Mouse (Mus musculus) monocyte, adult 5-6 weeks (primary cell): ENCODE results near the gene Ces3a. TPM values are rescaled to one million over a fixed set of nuclear protein-coding genes. Genes with fewer than 3 reads are reported as not detected.
"Not testable (repeated sequence)": the region's sequence is repeated elsewhere in the genome, so short reads cannot be mapped to it uniquely, and the experiment has no call there.

ENCODE experiments used
- ATAC-seq: fragments of 153-309, 156-312 bp; replicated peaks from 2 replicates; pipeline ENCODE4 v1.8.0; 2017; ENCODE audit warnings: mild to moderate bottlenecking; ENCODE audit not compliant: low TSS enrichment, insufficient number of reproducible peaks, severe bottlenecking, poor library complexity, low FRiP score
- total RNA-seq: library from RNA; stranded (forward); fragments of 200-1000, 200-491, 200-594 nt; gene quantifications from 3 replicates; pipeline ENCODE4 v1.2.3, GENCODE M21; 2017

Gene Ces3a
- not detected in 3 replicates for total RNA-seq

DNA sequence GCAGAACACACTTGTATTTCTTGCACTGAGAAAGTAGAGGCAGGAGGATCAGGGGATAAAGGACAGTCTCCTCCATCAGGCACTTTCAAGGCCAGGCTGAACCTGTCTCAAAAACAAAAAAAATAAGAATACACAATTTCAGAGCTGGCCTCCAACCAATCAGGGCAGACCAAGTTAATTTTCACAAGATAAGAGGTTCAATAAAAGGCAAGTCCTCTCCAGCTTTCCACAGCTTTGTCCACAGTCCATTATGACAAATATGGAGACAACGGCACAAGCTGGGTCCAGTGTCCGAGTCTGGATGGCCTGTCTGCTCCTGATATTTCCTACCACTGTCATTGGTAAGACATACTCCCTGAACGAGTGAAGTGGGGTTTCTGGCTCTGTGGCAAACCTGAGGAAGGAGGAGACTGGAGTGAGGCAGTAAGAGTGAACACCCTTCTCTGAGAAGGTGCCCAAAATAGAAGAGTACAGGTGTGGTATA is at the start of gene Ces3a:
TSS of gene Ces3a (plus strand) at position 231 of the 484 bp plus-strand sequence.
- no peak for ATAC-seq

DNA sequence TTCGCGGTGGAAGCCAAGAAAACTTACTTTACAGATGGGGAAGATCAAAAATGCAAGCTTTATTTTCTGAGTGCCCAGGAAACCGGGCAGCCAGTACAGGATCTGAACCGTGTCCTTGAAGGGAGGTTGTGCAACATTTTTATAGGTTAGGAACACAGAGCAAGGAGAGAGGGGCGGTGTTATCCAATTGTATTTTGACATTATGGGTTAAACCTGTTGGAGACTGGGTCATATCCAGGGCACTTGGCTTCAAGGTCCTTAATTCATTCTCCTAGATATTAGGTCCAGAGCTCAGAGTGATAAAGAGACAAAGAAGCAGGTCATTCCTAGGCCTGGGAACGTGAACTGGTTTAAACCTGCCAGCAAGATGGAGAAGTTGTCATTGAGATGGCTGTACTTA is 49.2 kb upstream of the Ces3a start:
- no peak for ATAC-seq

DNA sequence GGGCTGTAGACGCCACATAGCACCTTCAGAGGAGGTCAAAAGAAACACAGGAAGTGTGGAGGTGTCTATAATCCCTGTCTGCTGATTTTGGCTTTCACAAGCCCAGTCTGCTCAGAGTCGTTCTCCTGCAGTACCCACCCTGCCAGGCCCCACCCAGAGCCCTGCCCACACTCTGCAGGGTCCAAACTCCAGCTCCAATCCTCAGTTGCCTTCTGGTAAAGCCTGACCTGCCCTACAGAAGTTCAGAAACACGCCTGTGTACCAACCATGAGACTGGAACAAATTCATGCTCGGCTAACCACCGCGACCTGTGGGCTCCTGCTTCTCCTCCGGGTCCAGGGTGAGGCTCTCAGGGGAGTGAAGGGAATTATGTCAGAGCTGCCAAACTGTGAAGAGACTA is 47.8 kb upstream of the Ces3a start, which contains the start of gene Ces2h:
TSS of gene Ces2h (plus strand) at position 268 of the 400 bp plus-strand sequence.
- no peak for ATAC-seq

DNA sequence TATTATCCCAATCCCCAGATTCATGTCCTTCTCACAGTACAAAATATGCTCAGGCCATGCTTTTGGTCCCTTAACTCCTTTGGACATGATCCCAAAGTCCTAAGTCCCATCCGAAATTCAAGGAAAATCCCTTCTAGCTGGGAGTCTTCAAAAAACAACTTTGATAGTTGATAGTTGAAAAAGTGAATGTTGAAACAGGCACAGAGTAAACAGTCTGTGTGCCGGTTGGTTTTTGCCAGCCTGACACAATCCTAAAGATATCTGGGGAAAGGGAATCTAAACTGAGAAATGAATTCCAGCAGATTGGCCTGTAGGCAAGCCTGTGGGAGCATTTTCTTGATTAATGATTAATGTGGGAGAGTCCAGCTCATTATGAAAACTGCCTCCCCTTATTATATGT is 38.4 kb upstream of the Ces3a start:
- no peak for ATAC-seq

DNA sequence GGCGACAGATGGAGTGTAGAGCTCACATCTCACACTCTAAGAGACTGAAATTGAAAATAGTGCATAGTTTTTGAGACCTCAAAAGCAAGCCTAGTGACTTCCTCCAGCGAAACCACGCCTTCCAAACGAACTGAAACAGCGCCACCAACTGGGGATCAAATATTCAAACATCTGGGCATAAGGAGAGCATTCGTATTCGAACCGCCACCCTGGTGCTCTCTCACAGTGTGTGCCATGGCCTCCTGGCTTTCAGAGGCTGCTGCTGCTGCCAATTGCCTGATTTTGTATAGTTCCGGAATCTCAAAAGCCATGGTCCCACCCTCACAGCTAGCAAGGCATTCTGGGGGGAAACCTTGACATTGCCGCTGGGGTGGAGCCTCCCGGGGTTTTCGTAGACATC is 37.3 kb upstream of the Ces3a start:
- ATAC-seq: no peak

DNA sequence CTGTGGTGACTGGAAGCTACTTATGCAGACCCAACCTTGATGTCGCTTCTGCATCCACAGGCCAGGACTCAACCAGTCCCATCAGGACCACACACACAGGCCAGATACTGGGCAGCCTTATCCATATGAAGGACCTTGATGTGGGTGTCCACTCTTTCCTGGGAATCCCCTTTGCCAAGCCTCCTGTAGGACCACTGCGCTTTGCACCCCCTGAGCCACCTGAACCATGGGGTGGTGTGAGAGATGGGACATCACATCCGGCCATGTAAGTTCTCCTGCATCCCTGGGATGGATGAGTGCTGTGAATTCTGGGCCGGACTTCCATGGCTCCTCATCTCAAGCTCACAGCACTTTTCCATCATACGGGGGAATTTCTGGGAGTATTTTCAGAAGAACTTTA is 34.0 kb upstream of the Ces3a start:
- ATAC-seq: no peak

DNA sequence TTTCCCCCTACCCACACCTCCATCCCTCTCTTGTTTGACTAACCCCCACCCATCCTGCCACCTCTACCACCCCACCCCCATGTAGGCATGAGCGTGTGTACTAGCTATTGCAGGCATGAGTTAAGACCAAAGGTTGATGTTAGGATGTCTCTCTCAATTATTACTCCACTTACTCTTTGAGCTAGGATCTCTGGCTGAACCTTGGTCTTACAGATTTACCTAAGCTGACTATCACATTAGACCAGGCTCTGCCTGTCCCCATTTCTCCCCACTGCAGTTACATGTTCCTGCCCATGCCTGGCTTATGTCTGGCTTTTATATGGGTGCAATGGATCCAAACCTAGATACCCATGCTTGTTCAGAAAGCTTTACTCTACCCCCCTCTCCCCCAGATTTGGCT is 26.4 kb upstream of the Ces3a start:
- no peak for ATAC-seq

DNA sequence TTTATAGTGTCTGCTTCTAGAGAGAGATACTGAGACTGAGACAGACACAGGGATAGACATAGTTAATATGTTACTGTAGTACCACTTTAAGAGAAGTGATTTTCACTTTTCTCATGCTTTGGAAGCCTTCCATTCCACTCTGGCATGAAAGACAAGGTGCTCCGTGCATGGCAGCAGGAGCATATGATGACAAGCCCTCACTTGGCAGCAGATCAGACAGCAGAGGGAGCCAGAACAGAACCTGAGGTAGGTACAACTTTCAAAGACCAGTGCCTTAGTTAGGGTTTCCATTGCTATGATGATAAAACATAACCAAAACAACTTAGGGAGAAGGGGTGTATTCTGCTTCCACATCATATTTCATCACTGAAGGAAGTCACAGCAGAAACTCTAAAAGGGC is 25.3 kb upstream of the Ces3a start:
- no peak for ATAC-seq

DNA sequence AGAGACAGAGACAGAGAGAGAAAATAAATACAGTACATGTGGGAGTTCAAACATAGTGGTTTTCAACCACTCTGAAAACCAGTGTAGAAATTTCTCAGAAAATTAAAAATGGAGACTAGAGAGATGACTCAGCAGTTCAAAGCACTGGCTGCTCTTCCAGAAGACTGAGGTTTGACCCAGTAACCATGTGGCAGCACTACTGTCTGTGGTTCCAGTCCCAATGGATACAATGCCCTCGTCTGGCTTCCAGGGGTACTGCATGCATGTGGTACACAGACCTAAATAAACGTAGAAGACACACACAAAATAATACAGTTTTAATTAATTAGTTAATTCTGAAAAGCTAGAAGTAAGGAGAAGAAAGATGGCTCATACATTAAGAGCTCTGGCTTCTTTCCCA is 23.4 kb upstream of the Ces3a start:
- ATAC-seq: no peak

DNA sequence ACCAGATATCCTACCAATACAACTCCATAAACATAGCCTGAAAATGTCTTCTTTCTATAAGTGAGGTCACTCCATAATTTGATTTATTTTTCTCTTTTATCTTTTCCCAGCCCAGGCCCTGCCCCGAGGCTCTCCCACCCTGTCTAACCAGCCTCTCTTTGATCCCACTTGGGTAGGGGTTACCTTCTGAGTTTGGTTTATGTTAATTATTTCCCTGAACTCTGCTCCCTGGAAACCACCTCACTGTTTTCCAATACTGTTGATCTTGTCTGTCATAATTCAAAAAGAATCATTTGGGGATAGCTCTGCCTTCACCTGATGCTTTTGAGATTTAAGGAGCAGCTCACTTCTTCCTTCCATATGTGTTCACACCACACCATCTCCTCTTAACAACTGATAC is 4.9 kb upstream of the Ces3a start:
- ATAC-seq: no peak

DNA sequence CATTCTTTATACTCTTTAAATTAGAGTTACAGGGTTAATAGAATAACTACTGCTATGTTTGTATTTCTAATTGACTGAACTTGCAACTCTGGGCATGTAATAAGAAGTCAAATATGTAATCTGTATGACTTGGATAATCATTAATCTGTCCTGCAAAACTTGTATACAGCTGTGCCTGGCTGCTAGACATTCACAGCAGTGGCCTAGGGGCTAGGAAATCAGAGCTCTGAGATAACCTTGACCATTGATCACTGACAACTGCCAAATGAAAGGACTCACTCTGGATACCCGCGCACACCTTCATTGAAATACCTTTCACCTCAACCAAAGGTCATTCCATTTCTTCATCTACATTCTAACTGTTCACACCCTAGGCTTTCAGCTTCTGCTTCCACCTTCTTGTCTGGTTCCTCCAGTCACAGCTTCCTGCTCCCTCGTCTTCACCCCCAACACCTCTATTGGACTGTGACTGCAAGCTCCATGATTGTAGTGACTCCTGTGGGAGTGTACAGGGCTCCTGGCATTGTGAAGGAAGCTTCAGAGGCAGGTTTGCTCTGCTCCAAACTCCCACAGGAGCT is 2.5 kb upstream of the Ces3a start:
- ATAC-seq: no peak

DNA sequence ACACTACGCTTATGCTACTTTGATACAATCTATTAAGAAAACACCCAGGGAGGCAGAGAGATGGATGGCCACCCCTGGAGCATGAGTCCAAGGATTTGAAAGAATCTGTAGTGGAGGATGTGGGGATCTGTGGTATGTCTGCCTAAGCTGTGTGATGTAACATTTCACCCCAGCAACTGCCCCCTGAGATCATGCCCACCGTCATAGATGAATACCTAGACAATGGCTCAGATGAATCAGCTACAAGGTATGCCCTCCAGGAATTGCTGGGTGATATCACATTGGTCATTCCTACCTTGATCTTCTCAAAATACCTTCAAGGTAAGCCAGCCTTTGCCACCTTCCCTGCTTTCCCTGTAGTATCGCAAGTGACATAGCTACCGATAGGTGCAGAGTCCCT is 7.8 kb downstream of the Ces3a start:
- no peak for ATAC-seq

DNA sequence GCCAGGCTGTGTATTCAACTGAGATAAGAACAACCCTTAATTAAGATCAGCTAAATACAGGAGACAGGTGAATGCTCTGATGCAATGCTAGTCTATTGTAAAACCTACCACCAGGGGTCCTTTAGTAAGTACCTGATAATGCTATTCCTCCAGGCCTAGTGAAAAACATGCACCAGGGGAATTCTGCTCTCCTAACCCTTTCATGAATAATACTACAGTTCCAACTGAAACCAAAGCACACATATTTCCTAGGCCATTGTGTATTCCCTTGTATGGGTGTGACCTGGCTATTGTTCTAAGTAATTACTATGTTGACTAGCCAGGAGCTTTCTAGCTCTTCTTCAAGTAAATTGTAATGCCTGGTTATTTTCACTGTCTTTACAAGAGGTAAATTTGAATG is 11.7 kb downstream of the Ces3a start:
- ATAC-seq: no peak

DNA sequence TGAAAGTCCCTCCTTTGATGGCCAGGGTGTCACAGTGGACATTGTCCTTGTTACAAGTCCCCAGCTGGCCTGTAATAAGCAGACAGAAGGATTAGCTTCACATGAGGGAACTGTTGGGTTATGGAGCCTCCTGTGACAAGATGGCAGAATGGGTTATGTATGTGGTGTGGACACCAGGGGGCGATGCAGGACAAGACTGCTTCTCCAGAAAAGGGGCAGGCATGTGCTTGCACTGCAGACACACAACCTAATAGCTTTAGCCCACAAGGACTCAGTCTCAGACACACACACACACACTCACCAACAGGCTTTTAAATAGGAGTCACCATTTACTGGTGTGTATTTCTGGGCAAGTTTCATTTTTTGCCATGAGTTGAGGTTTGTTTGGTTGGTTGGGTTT is 18.4 kb downstream of the Ces3a start:
- ATAC-seq: no peak

DNA sequence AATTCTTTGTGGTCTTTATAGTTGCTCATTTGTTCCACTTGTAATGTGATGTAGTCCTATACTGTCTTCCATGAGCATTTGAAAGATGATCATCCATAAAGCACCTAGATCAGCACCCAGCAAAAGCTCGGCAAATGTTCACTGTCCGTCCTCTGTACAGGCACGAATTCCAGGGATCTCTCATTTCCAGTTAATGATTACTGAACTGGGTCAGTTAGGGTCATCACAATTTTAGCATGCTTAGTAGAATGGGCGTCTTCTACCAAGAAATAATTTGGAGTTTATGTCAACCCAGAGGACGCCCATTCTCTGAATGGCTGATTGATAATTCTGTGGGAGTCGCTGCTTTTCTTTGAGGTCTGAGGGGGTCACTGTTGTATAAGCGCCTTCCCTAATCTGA is 19.5 kb downstream of the Ces3a start:
- ATAC-seq: not testable (repeated sequence)

DNA sequence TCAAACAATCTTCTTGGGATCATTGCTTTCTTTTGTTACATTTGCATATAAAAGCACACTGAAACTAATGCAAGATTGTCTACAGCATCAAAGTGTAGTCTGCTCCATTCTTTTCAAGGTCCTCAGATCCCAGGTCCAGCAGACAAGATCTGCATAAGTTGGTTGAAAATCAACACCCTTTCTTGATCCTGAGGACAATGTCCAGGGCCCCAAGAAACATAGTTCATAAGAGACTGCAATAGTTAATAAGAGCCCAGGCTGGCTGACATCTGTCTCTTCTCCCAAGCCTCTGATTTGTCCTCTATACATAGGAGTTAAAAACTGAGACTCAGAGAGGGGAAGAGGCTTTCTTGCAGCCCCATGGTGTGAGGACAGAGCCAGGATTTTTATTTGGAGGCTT is 20.6 kb downstream of the Ces3a start:
- no peak for ATAC-seq

DNA sequence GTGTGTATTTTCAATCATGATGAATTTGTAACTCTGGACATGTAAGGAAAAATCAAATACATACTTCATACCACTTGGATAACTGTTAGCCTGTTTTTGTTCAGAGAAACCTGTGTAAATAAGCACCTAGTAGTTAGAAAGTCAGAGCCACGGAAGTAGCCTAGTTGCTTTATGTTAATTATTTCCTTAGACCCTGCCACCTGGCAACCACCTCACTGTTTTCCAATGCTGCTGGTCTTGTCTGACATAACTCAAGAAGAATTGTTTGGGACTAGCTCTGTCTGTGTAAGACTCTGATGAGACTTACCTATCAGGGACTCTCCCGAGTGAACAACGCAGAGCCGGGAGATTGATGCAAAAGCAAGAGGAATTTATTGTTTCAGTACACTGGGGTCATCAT is 28.2 kb downstream of the Ces3a start:
- ATAC-seq: no peak

DNA sequence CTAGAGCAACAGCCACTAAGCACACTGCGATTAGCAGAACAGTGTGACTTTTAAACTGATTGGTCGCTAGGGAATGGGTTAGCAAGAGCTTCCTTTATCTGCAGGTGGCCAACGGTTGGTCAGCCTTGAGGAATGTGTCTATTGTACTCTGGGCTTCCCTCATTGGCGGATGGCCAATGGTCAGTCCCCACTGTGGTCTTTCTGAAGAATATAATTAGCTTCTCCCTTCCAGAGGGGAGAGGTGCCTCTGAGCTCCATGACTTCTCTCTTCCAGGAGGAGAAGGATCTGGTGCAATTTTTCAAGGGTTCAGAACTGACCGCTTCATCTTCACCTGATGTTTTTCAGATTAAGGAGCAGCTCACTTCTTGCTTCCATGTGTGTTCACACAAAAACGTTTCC is 28.7 kb downstream of the Ces3a start:
- no peak for ATAC-seq

DNA sequence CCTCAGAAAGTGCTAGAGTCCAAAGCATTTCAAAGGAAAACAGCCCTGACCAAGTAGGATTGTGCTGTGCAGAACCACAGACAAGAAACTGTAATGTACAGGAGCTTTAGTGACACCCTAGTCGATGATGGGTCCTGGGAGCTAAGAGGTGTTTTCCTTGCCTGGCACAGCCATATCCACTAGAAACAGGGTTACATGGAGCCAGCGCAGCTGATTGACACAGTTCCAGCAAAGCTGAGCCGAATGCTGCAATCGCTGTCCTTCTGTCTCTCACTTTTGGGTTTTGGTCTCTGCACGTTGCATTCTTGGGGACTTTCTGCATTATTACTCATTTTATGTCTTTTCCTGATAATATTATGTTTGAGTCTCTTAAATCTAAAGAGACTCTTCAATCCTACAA is 30.2 kb downstream of the Ces3a start:
- no peak for ATAC-seq

DNA sequence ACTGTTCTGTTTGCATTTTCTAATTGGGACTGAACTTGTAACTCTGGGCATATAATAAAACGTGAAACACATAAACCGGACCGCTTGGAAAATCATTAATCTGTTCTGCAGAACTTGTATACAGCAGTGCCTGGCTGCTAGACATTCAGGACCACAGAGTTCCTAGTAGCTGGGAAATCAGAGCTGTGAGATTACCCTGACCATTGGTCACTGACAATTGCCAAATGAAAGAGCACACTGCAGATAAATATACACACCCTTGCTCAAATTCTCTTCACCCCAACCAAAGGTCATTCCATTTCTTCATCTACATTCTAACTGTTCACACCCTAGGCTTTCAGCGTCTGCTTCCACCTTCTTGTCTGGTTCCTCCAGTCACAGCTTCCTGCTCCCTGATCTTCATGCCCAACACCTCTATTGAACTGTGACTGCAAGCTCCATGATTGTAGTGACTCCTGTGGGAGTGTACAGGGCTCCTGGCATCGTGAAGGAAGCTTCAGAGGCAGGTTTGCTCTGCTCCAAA is 32.5 kb downstream of the Ces3a start:
- ATAC-seq: no peak

DNA sequence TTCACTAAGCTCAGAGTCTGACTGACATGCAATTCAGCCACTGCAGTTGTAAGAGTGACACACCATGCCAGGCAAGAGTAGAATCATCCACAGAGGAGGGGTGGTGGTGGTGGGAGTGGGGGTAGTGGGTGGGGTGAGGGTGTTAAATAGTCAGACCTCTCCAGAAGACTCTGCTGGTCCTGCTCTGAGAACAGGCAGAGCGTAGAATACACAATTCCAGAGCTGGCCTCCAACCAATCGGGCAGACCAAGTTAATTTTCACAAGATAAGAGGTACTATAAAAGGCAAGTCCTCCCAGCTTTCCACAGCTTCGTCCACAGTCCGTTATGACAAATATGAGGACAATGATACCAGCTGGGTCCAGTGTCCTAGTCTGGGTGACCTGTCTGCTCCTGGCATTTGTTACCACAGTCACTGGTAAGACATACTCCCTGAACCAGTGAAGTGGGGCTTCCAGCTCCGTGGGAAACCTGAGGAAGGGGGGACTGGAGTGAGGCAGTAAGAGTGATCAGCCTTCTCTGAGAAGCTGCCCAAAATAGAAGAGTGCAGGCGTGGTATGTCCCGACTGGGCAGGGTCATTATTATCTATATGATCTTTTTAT is 35.1 kb downstream of the Ces3a start, which contains the start of gene Ces3b:
TSS of gene Ces3b (plus strand) at position 305 of the 602 bp plus-strand sequence.
- ATAC-seq: no peak
